Mouse (Mus musculus) heart, postnatal 0 days (tissue): ENCODE data around the gene Myzap.

Source experiments
- CTCF ChIP-seq: IDR thresholded peaks from 2 replicates; pipeline ENCODE4 v1.5.1; 2016; ENCODE audit warnings: antibody characterized with exemption, control low read depth, low read depth
- EP300 ChIP-seq: IDR thresholded peaks from 2 replicates; pipeline ENCODE4 v1.6.1; 2016; ENCODE audit warnings: antibody characterized with exemption, low read depth

GRCm38 (mm10) chr9:71535730-71536129 is 56.4 kb downstream of the Myzap start:
- TF ChIP-seq CTCF (no peak), EP300 (no peak)
